Mouse (Mus musculus) spleen, postnatal 4 days (tissue): ENCODE measurements around the gene Gtf2a1.
"Not testable (repeated sequence)": the region's sequence is repeated elsewhere in the genome, so short reads cannot be mapped to it uniquely, and the experiment has no call there.

ENCODE experiments used
- DNase-seq, 2 experiments: peaks; one replicate each; pipeline ENCODE4 v3.0.0; 2022; ENCODE audit warnings: low spot score in 2 of 2

Gene Gtf2a1

GRCm38 (mm10) chr12:91589847-91590690, at the start of gene Gtf2a1:
Gene Gtf2a1, minus strand, starts transcription at chr12:91590487.
- DNase-seq: peak; percentile 95 to 99

- no peak for DNase-seq
Observed at GRCm38 (mm10) chr12:91638351-91638750, 48.1 kb upstream of the Gtf2a1 start.

- no peak for DNase-seq
Observed at GRCm38 (mm10) chr12:91637136-91637909, 47.0 kb upstream of the Gtf2a1 start.

GRCm38 (mm10) chr12:91626482-91626881, 36.2 kb upstream of the Gtf2a1 start:
- no peak for DNase-seq

- no peak for DNase-seq
Observed at GRCm38 (mm10) chr12:91625013-91625412, 34.7 kb upstream of the Gtf2a1 start.

GRCm38 (mm10) chr12:91609425-91609824, 19.1 kb upstream of the Gtf2a1 start:
- DNase-seq: no peak

GRCm38 (mm10) chr12:91607678-91608077, 17.4 kb upstream of the Gtf2a1 start:
- DNase-seq: no peak

GRCm38 (mm10) chr12:91606651-91607050, 16.4 kb upstream of the Gtf2a1 start:
- no peak for DNase-seq

- no peak for DNase-seq
Observed at GRCm38 (mm10) chr12:91604600-91604999, 14.3 kb upstream of the Gtf2a1 start.

GRCm38 (mm10) chr12:91592128-91592527, 1.8 kb upstream of the Gtf2a1 start:
- DNase-seq: no peak

GRCm38 (mm10) chr12:91591191-91591590, 904 bp upstream of the Gtf2a1 start:
- no peak for DNase-seq

GRCm38 (mm10) chr12:91590716-91591115, 429 bp upstream of the Gtf2a1 start:
- DNase-seq: peak in 1 of 2 experiments; percentile 21

- DNase-seq: no peak
Observed at GRCm38 (mm10) chr12:91589542-91589846, 793 bp downstream of the Gtf2a1 start.

GRCm38 (mm10) chr12:91588670-91589541, 1.4 kb downstream of the Gtf2a1 start:
- peak; percentile 49 to 84 for DNase-seq

- peak; percentile 86 to 93 for DNase-seq
Observed at GRCm38 (mm10) chr12:91588176-91588669, 2.1 kb downstream of the Gtf2a1 start.

GRCm38 (mm10) chr12:91587491-91588033, 2.7 kb downstream of the Gtf2a1 start:
- DNase-seq: no peak

- no peak for DNase-seq
Observed at GRCm38 (mm10) chr12:91587077-91587476, 3.2 kb downstream of the Gtf2a1 start.

GRCm38 (mm10) chr12:91585815-91586214, 4.5 kb downstream of the Gtf2a1 start:
- DNase-seq: not testable (repeated sequence)

GRCm38 (mm10) chr12:91585206-91585605, 5.1 kb downstream of the Gtf2a1 start:
- no peak for DNase-seq

- DNase-seq: no peak
Observed at GRCm38 (mm10) chr12:91583409-91583808, 6.9 kb downstream of the Gtf2a1 start.

- DNase-seq: no peak
Observed at GRCm38 (mm10) chr12:91582362-91583002, 7.8 kb downstream of the Gtf2a1 start.
